Mouse (Mus musculus) cortical plate, adult 2 months (tissue): ENCODE results near the gene Fam155a. TPM values are rescaled to one million over a fixed set of nuclear protein-coding genes. Genes with fewer than 3 reads are reported as not detected.

Experiments
- H3K27ac ChIP-seq: fragments of 200-500 bp; 2 replicates; pipeline ENCODE4 v1.5.1; 2012; ENCODE audit warnings: low read length, control low read depth, inconsistent platforms; ENCODE audit not compliant: insufficient read depth
- H3K4me1 ChIP-seq: fragments of 200-500 bp; 2 replicates; pipeline ENCODE4 v1.6.1; 2011; ENCODE audit warnings: low read length; ENCODE audit not compliant: control insufficient read depth, insufficient read depth
- H3K4me3 ChIP-seq: fragments of 200-500 bp; 2 replicates; pipeline ENCODE4 v1.5.1; 2011; ENCODE audit warnings: mild to moderate bottlenecking, low read length, control low read depth; ENCODE audit not compliant: insufficient read depth
- CTCF ChIP-seq: fragments of 200-500 bp; IDR thresholded peaks from 2 replicates; pipeline ENCODE4 v1.5.1; 2011; ENCODE audit warnings: mild to moderate bottlenecking, control low read depth, low read length; ENCODE audit not compliant: insufficient read depth; ENCODE audit errors: extremely low read depth
- POLR2A ChIP-seq: fragments of 200-500 bp; IDR thresholded peaks from 2 replicates; pipeline ENCODE4 v1.6.1; 2011; ENCODE audit warnings: mild to moderate bottlenecking, low read length, control low read depth; ENCODE audit not compliant: insufficient read depth; ENCODE audit errors: extremely low read depth
- polyA plus RNA-seq: library from polyadenylated mRNA; depleted of rRNA; stranded (reverse); fragments of >200 nt; gene quantifications from 2 replicates; pipeline ENCODE4 v1.2.3, GENCODE M21; 2012

The Fam155a gene
- polyA plus RNA-seq, 1 experiment: 60.2 TPM

DNA sequence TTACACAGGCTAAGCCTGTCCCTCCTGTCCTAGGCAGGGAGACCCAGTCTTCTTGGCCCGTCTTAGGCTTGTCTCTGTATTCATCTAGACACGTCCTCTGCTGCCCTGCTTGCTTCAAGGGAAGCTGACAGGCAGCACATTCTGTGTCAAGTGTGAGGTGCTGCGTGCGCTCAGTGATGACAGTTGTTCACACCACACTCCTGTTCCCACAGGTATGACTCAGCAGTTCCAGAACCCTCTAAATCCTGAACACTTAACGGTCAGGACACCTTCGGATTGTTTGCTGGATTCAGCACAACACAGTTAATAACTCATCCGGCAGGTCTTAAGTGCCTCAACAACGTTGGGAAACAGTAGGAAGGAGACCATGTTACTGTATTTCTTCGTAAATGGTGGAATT is 532.0 kb downstream of the Fam155a start:
- Histone ChIP-seq H3K4me3 (no peak overlapping the region), H3K4me1 (peaks cover 7% of the 10 kb centered on the region), H3K27ac (no peak overlapping the region)
- TF ChIP-seq POLR2A (no peak), CTCF (no peak)

DNA sequence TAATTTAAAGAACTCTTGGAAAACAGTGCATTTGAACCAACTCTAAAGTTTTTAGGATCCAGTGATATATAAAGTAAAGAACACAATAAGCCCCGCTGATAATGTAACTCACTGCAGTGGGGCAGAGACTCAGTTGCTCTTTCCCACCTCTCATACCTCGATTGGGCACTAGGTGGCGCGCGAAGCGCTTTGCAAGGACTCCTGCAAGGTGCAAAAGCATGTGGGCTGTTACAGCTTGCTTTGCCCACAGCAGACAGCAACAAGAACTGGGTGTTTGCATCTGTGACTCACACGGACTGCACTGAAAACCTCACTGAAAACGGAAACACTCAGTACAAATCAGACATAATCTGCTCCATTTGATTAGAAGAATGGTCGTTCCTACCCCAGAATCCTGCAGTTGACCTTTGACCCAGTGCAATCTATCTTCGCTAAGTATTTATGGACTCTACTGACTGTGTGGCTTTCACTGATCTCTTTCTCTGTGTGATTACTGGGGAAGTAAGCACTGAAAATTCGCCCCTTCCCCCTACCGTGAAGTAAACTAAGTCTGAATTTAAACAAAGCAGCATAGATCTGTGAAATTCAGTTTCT is 537.5 kb downstream of the Fam155a start:
- Histone ChIP-seq H3K4me1 (peaks cover 3% of the 10 kb centered on the region), H3K4me3 (no peak overlapping the region), H3K27ac (no peak overlapping the region)
- peak; percentile 98 for TF ChIP-seq CTCF
- TF ChIP-seq POLR2A: no peak

DNA sequence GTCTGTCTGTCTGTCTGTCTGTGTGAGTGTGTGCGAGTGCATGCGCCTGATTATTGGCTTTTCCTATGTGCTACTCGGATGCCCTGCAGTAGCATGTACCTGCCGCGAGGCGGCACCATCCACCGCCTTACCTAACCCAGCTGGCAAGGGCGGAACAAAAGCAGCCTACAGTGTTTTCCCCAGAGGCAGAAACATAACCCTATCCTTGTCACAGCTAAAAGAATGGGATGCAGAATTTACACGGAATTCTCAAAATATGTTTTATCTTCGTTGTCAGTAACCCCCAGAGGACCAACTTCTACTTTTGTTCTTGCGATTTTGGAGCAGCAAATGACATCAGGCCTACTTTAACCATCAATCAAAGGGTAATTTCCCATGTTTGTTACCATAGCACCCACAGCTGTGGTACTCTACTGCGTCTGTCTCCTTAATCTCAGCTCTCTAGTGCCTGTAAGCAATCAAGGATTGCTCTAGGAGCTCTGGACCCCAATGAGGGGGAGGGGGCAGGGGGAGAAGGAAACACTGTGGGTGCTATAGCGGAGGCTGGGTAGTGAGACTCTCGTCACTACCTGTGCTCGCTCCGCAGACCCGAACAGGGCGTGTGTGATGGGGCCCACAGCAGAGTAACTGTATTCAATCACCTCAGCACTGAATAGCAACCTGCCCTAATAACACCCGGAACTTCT is 543.0 kb downstream of the Fam155a start:
- Histone ChIP-seq H3K4me3 (no peak overlapping the region), H3K4me1 (peaks cover 3% of the 10 kb centered on the region; the same call in 1 of the 2 replicates), H3K27ac (no peak overlapping the region)
- TF ChIP-seq POLR2A (no peak), CTCF (peak; percentile 93)

DNA sequence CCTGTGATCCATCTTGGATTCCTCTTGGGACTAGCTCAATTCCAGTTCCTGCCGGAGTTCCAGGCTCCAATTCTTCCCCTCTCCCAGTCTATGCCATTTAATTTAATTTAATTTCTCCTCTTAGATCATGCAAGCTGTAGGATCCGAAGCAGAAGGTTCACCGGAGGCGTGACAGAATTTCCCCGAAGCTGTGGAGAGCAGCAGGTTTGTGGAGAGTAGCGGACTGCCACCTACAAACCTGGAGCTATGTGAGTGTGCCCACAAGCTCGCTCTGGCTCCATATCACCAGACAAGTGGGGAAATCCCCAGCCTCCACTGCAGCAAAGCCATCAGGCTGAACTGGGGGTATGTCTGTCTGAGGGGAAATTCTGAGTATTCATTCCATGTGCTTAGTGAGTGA is 544.2 kb downstream of the Fam155a start:
- Histone ChIP-seq H3K4me3 (no peak overlapping the region), H3K27ac (no peak overlapping the region), H3K4me1 (peaks cover 3% of the 10 kb centered on the region; the same call in 1 of the 2 replicates)
- TF ChIP-seq CTCF: no peak
- no peak for TF ChIP-seq POLR2A

DNA sequence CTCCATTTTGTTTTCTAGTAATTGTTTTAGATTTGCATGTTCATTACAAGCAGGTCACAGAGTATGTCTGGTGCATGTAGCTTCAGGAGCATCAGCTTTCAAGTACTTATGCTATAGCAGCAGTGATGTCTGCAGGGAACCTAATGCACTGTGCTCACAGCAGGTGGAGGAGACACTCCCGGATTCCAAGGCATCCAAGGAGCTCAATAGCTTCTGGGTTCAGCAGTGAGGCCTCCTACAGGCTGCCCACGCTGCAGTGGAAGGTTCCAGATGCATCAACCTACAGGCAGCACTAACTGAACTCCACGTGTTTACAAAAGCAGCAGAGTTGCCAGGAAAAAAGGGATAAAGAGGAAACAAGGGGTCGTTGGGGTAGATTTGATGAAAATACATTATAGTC is 559.2 kb downstream of the Fam155a start:
- Histone ChIP-seq H3K27ac (no peak overlapping the region), H3K4me1 (peaks cover 1% of the 10 kb centered on the region; the same call in 1 of the 2 replicates), H3K4me3 (no peak overlapping the region)
- TF ChIP-seq CTCF (no peak), POLR2A (no peak)

DNA sequence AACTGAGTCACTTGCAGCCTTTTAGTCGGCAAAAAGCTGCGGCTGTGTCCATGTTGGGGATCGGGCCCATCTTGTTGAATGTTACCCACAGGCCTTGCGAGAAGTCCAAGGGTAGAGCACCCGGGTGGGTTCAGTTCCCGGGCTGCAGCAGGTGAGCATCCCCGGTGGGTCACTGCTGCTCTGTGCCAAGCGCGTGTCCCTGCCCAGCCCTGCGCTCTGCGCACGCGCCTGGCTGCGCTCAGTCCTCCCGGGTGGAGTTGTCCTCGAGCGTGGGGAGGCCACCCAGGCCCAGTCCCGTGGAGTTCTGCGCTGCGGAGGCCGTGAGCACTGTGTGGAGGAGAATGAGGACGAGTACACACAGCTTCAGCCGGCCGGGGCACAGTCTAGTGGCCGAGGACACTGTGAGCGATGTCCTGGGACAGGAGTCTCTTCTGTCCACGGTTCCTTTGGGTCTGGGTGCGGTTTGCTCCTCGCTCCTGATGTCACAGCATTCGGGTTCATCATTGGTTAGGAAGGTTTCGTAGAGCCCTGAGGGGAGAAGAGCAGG is 563.4 kb downstream of the Fam155a start:
- no peak for TF ChIP-seq POLR2A
- no peak for TF ChIP-seq CTCF

DNA sequence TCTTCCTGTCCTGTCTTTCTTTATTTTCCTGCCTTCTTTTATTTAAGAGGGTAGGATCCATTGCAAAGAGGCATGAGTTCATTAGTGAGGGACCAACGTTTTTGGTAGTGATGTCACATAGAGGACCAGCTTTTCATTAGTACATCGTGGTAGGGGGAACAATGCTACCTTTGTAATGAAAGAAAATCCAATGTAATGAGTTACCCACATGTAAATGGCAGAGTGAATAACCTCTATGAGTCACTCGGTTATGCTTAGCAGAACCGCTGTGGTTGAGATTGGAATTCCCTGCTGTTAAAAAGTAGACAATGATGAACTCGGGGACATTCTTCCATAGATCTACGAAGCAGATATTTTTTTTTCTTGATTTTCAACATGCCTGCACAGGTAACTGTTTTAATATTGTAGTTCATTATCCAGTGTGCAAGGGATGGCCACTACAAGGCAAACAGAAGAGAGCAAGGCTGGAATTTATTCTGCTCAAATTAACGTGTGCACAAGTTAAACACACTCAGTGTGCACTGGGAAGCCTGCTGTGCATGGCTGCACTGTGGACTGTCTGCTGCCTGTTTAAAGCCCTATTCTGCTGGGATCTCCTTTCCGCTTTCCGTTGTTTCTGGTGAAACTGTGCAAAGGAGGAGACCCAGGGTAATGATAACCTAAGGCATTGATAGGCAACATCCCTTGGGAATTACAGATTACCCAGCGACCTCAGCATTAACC is 566.5 kb downstream of the Fam155a start:
- Histone ChIP-seq H3K27ac (no peak overlapping the region), H3K4me3 (no peak overlapping the region), H3K4me1 (no peaks in the 10 kb centered on the region)
- no peak for TF ChIP-seq CTCF
- TF ChIP-seq POLR2A: no peak

More for the DNA sequence above, 563.4 kb downstream of the Fam155a start:
- Histone ChIP-seq H3K4me1 (no peaks in the 10 kb centered on the region), H3K4me3 (no peak overlapping the region), H3K27ac (no peak overlapping the region)

DNA sequence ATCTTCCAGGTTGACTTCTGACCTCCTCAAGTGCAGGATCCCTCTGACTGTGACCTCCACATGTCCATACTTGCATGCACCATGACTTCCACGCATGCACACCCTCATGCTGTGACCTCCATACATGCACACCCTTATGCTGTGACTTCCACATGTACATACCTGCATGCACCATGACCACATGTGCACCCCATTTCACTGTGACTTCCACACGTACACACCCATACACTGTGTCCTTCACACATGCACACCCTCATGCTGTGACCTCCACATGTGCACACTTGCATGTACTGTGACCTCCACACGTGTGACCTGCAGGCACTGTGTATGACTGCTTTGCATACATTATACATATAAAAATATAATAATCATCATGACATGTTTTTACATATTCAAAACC is 570.9 kb downstream of the Fam155a start:
- H3K4me1 ChIP-seq: no peaks in the 10 kb centered on the region; the same call in 1 of the 2 replicates
- no peak for TF ChIP-seq POLR2A
- no peak for TF ChIP-seq CTCF
- no peak overlapping the region for H3K4me3 ChIP-seq
- no peak overlapping the region for H3K27ac ChIP-seq

DNA sequence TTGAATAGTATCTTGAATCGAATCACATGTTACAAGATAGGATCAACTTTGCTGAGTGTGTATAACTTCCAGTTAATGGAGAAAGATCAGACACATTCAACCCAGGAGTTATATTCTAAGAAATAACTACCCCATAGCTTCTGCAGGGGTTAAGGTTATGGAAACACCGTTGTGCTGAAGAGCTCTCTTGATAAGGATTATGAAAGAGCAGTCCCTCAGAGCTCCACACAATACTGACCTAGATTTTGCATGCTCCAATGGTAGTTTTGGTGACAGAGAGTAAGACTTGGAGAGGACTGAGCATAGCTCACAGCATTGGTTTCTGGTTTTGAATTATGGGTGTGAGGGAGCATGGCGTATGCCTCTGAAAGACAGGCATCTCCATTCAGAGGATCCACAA is 579.3 kb downstream of the Fam155a start:
- no peaks in the 10 kb centered on the region for H3K4me1 ChIP-seq
- TF ChIP-seq CTCF (no peak), POLR2A (no peak)
- H3K27ac ChIP-seq: no peak overlapping the region
- H3K4me3 ChIP-seq: no peak overlapping the region

DNA sequence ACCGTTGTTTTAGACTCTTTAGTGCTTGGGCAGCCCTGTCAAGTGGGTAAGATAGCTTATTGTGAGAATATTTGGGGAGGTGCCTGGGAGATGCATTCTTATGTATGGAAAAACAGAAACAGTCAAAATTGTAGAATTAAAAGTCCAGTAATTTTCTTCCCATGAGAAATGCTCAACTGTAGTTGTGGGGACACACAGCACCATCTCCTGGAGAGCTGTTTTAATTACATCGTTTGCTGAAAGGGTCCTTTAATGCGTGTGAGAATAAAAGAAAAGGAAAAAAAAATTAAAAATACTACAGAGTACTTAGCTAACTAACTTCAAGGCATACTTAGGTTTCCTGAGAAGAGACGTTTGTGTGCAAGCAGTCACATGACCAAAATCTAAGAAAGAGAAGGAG is 582.3 kb downstream of the Fam155a start:
- TF ChIP-seq POLR2A (no peak), CTCF (peak; percentile 38; the same call in 1 of the 2 replicates)
- Histone ChIP-seq H3K4me1 (peaks cover 3% of the 10 kb centered on the region; the same call in 1 of the 2 replicates), H3K4me3 (no peak overlapping the region), H3K27ac (no peak overlapping the region)
